Mouse (Mus musculus): ENCODE results near the gene Trim65. TPM values are rescaled to one million over a fixed set of nuclear protein-coding genes. Genes with fewer than 3 reads are reported as not detected.
"Not testable (repeated sequence)": the region's sequence is repeated elsewhere in the genome, so short reads cannot be mapped to it uniquely, and the experiment has no call there.

The Trim65 gene
- total RNA-seq, 2 experiments from 2014 or later, result 5.3 to 5.5 TPM

DNA sequence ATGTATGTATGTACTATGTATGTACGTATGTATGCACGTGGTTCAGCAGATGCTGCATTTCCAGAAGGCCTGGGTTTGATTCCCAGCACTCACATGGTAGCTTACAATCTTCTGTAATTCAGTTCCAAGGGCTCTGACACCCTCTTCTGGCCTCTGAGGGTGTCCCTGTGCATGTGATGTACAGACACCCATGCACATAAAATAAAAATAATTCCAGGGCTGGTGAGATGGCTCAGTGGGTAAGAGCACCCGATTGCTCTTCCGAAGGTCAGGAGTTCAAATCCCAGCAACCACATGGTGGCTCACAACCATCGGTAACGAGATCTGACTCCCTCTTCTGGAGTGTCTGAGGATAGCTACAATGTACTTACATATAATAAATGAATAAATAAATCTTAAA, 38.0 kb downstream of the Trim65 start:
- DNase-seq (ENCODE audit: low spot score in 2 of 2), result not testable (repeated sequence)

DNA sequence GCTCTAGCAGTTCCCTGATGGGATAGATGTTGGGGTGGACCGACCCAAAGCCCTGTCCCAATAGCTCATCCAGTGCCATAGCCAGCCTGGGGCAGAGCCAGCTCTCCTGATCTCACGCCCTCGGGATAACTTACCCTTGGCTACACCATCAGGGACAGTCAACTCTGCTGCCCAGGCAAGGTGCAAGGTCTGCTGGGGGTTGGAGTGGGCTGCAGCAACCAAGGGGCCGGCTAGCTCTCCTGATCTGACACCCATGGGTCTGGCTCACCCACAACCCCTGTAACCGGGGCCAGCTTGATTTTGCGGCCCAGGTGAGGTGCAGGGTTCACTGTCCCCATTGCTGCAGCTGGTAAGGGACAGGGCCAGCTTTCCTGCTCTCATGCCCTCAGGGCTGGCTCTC, 39.3 kb downstream of the Trim65 start:
- DNase-seq (ENCODE audit: low spot score in 2 of 2), result no peak

DNA sequence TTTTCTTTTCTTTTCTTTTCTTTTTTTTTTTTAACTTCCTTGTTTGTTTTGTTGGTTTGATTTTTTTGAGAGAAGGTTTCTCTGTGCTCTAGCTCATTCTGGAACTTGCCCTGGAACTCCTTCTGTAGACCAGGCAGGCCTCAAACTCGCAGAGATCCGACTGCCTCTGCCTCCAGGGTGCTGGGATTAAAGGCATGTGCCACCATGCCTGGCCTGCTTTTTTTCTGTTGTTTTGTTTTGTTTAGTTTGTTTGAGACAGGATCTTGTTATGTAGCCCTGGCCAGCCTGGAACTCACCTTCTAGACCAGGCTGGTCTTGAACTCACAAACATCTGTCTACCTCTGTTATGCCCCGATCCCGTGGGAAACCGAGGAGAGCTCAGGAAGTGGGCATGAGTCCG, 41.4 kb downstream of the Trim65 start:
- no peak for DNase-seq (ENCODE audit: low spot score in 2 of 2)

DNA sequence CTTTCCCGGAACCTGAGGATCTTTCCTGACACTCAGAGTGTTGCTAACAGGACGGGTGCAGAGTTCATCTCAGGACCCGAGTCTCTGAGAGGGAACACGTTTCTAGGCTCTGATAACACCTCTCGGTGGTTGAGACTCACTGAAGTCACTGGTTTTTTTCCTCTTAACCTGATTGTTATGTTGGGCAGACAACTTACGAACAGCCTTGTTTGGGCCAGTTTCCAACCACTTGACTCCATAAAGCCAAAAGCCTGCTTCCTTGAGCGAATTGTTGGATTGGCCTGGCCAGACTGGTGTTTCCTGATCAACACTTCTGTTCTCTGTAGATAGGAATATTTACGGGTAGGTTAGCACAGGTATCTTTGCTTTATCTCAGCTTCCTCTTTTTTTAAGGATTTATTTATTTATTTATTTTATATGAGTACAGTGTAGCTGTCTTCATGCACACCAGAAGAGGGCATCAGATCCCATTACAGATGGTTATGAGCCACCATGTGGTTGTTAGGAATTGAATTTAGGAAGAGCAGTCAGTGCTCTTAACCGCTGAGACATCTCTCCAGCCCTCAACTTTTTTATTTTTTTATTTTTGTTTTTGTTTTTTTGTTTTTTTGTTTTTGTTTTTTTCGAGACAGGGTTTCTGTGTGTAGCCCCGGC, 42.1 kb downstream of the Trim65 start:
- DNase-seq (ENCODE audit: low spot score in 2 of 2), result no peak

DNA sequence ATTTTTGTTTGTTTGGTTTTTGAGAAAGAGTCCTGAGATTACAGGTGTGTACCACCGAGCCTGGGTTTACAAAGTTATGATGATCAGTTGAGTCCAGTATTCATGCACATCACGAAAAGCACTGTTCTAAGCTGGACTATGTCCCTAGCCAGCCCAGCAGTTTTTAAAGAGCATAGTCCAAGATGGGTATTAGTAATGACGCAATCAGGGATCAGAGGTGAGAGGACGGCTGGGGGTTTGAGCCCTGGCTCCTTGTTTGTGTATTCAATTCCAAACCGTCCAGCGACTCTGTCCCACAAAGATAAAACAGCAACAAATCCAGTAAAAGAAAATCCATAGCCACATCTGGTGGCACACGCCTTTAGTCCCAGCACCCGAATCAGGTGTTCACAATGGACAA, 42.7 kb downstream of the Trim65 start:
- DNase-seq (ENCODE audit: low spot score in 2 of 2), result no peak

DNA sequence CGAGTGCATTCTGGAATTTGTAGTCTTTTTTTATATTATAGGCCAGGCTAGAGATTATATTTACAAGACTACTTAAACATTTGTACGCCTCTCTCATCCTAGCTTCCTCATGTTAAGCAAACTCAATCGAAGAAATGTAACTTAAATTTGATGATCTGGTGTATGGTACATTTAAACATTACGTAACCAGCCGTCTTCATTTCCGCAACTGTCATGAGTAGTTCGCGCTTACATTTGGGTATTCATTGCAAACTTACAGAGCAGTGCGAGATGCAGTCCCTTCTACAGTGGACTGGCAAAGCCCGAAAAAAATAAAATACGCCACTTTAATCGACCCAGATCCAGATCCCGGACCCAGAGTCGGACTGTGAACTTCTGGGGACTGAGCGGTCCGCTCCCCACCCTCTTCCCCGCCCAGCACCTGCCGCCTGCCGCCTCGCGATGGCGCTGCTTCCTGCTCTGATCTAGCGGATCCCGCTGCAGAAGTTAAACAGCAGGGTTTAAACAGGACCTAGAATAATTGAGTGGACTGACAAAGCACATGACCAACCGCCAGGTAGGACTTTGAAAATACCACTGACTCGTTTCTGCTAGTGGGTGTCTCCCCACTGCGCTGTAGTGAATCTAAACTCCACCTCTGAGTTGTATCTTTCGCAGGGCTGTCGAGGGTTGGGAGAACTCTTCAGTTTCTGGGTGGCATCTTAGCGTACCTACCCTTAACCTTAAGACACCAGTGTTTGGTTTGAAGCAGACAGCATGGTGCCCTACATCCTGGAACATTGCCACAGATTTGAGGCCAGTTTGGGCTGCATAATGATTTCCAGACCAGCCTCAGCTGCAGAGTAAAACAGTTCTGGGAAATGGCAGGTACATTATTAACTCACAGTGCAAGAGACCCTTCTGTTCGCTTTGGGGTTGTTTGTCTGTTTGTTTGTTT, 43.5 kb downstream of the Trim65 start:
- DNase-seq (ENCODE audit: low spot score in 2 of 2), result peak; percentile 90 to 92

DNA sequence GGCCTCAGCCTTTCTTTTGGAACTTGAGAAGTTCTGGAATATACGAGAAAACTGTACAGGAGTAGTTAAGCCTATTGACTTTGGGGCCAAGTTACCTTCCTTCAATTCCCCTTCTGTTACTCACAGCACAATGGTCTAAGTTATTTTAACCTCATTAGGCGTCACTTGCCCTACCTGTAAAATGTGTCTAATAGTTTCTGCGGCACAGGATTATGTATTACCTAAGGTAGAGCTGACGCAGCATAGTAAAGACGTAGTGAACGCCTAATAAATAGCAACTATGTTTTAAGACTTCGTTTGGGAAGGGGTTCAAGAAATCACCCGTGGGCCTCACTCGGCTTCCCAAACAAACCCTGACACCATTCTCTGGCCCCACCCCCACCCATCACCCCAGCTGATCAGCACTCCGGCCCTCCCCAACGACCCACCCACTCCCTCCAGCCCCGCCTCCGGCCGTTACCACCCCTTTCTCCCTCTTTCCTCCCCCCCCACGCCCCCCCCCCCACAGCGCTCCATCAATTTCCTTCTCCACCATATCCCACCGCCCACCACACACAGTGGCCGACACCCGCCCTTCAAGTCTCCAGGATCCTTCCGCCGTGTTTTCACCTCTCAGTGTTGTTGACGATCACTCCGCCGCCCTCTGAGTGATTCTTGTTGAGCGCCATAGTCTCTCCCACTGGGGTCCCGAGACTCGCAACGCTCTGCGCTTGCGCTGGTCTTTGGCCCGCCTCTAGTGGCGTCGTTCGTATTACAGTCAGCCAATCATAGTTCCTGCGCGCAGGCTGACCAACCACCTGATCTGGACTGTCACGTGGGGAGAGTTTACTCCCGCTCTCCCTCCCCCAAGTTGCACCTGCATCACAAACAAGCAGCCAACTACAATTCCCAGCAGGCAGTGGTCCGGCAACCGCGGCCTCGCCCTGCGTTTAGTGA, 44.4 kb downstream of the Trim65 start, which contains the start of gene Wbp2:
Wbp2 (minus strand) TSS at position 738 of the 936 bp plus-strand sequence.
- DNase-seq (ENCODE audit: low spot score in 2 of 2), result peak; percentile 96 to 97

DNA sequence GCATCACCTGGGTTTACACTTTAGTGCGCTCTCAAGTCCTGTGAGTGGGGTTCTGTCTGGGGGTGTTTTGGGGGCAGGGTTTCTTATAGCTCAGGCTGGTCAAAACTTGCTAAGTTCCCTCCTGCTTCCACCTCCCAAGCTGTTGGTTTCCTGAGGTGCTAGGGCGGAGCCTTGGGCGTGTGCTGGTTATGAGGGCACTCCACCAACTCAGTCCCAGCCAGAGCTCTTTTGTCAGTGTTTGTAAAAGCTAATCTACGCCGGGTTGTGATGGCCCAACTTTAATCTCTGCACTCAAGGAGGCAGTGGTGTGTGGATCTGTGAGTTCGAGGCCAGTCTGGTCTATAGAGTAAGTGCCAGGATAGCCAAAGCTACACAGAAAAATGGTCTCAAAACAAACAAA, 46.8 kb downstream of the Trim65 start:
- DNase-seq (ENCODE audit: low spot score in 2 of 2), result no peak

DNA sequence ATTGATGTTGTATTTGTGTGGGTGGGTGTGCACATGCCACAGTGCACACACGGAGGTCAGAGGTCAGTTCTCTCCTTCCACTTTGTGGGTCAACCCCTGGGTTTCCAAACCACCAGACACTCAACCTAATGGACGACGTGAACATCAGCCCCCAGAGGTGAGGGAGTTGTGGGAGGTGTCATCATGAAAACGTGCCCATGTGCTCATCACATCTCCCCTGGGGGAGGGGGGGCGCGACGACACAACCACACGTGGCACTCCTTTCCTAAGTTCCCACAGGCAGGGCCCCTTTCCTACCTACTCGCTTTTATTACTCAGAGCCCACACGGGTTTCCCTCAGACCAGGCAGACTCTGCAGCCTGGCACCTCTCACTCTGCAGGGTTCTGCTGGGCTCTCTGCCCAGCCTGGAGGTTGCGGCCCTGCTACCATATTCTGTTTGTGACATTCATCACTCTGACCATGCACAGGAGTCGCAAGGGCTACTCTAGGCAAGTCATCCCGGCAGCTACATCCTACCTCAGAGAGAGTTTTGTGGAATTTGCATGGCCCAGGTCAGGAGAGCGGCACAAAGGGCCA, 47.7 kb downstream of the Trim65 start:
- no peak for DNase-seq (ENCODE audit: low spot score in 2 of 2)

DNA sequence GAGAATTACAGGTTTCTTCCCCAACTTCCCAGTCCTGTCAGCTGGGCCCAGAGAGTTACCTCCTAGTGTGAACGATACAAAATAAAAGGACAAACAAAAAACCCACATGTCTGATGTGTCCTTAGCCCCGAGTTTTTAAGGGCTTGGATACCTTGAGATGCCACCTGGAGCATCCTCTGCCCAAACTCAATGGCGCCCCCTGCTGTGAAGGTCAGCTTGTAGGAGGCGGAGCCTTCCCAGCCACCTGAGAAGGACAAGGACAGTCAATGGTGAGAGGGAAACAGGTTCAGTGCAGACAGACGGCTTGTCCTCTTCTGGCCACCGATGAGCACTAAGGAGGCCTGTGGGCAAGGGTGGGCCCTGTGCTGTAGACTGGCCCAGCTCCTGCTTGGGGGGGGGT, 49.8 kb downstream of the Trim65 start:
- peak in 1 of 2 experiments; percentile 49 for DNase-seq (ENCODE audit: low spot score in 2 of 2)

DNA sequence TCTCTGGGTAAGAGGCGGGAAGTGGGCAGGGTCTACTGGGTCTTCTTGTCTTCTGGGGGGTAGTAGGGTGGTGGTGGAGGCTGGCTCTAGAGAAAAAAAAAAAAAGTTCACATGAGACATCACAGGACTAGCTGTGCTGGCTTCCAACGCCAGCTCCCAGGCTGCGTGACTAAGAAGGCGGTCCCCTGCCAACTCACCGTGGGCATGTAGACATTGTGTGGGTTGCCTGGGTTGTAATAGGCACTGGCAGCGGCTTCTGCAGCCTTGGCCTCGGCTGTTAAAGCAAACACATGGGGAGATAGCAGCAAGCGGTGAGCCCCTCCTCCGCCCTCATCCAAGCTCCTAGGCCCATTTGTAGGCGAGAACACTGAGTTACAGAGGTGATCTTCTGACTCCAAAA, 51.4 kb downstream of the Trim65 start:
- DNase-seq (ENCODE audit: low spot score in 2 of 2), result peak in 1 of 2 experiments; percentile 61

DNA sequence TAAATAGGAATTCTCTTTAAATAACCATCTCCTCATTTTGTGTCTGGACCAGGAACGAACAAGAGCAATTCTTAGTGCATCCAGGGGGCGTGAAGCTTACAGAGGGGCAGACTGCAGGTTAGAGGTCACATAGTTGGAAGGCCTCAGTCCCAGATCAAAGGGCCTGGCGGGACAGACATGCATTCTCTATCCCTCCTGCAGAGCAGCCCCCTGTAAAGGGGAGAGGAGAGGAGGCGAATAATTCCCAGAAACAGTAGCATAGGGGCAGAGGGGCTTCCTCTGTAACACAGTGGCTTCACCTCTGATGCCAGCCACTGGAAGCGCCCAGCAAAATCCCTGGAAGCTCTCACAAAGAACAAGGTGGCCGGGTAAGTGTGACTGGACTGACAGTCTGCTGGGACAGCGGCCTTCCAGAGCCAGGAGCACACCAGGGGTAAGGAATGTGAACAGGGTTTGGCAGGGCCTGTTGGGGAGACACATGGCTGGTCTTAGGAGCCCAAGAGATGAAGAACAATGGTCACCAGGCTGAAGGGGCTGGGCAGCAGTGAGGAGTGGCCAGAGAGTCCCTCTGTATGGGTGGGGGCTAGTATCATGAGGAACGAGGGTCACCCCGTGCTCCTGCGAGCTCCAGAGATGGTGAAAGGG, 52.1 kb downstream of the Trim65 start:
- peak in 1 of 2 experiments; percentile 24 for DNase-seq (ENCODE audit: low spot score in 2 of 2)

DNA sequence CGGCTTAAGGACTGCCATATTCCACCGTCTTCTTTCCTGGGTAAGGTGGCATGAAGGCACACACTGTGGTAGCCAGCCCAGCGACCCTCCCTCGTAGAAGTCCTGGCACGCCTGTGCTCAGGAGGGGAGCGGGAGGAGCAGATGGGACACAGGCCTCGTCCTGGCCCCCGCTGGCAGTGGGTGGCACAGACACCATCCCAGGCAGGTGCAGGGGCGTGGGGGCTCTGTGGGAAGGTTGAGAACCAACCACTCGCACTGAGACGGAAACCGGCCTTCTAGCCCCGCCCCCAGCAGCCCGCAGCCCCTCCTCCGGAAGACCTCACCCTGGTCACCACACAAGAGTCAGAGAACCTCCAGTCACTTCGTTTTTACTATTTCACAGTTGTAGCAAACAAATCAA, 52.7 kb downstream of the Trim65 start:
- DNase-seq (ENCODE audit: low spot score in 2 of 2), result no peak

DNA sequence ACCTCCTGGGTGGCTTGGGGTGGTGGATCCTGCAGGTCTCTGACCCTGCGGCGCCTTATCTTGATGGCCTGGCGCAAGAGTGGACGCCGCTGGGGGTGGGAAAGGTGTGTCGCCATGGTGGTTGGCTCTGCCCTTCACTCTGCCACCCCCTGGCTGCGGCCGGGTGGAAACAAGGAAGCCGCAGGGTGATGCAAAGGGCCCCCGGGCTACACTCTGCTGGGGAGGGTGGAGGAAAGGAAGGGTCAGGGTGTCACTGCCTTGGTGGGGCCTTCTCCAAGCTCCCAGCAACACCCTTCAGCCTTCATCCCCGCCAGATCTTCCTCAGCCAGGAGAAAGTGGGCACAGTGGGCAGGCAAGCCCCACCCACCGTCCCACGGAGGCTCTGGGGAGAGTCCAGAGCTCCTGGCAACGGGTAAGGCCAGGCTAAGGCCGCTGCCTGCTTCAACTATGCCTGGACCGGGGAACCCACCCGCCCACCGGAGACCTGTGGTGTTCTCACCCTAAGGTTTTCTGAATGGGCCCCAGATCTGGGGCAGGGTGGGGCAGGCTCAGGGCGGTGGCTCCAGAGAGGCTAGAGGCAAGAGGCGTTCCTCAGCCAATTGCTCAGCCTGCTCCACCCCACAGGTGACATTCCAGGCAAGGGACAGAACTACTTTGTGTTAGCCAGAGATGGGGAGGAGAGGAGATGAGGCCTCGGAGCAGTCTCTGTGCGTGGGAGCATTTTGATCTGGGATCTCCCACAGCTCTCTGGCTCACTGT, 53.3 kb downstream of the Trim65 start, which contains the start of gene Unc13d:
Unc13d (minus strand) TSS at position 516 of the 759 bp plus-strand sequence.
- no peak for DNase-seq (ENCODE audit: low spot score in 2 of 2)

DNA sequence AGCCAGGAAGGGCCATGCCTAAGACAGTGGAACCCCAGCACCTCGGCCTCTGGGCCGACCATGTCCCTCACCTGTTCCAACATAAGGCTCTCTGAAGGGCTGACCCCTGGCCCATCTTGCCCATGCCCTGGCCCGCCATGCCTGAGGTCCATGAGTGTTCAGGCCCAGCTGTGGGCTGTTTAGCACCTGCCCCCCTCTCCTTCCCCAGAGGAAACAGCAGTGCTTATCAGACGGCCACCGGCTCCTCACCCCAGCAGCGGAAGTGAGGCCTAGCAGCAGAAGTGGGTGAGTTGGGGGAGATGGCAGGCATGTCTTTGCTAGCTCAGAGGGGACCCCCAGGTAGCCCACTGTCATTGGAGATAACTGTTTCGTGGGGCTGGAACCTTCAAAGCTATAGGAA, 54.1 kb downstream of the Trim65 start:
- no peak for DNase-seq (ENCODE audit: low spot score in 2 of 2)

DNA sequence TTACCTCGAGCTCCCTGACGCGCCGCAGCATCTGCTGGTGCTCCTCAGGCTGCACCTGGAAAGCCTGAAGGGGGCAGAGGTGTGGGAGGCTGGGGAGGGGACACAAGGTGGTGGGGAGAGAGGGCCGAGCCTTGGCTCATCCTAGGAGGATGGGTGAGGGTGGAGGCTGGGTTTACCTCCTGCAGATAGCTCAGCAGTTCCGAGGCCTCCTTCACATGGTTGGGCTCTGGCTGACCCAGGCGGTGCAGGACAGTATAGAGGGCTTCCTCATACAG, 54.7 kb downstream of the Trim65 start:
- DNase-seq (ENCODE audit: low spot score in 2 of 2), result no peak

DNA sequence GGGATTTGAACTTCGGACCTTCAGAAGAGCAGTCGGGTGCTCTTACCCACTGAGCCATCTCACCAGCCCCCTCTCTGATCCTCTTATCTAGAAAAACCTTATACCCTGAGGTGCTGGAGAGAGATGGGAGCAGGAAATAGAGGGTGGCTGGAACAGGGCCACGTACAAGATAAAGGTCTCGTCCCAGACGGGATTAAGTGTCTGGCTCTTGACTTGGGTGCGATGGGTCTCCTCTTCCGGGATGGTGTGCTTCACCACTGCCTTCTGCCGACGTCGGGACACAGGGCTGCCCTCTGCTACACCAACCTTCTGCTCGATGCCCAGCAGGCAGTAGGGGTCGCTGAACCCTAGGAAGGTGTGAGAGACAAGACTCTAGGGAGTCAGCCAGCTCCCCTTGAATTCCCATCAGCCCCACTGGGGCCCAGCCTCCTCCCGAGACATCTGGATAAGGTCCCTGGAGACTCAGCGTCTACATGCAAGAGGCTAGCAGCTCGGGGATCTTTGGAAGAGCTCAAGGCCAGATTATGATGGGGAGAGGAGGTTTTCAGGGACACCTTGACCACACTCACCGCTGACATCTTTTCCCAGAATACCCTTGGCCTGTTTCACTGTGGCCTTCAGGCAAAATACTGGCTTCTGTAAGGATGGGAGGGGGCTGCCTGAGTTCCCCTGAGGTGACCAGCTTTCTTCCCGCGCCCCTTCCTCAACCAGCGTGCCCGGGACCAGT, 55.2 kb downstream of the Trim65 start:
- no peak for DNase-seq (ENCODE audit: low spot score in 2 of 2)

DNA sequence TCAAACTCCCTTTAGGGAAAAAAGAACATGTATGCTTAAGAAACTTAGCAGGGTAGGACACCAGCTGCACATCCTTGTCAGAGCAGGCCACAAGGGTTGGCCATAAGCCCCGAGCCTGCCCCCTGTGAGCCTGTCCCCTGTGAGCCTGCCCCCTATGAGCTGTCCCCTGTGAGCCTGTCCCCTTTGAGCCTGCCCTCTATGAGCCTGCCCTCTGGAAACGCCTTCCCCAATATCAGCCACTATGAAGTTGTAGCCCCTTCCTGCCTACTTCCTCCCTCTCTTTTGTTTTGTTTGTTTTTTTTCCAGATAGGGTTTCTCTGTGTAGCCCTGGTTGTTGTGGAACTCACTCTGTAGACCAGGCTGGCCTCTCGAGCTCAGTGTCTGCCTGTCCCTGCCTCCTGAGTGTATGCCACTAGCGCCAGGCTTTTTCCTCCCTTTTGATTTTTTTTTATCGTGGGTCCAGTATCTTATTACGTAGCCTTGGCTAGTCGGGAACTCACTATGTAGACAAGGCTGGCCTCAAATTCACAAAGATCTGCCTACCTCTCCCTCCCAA, 56.4 kb downstream of the Trim65 start:
- DNase-seq (ENCODE audit: low spot score in 2 of 2), result no peak

DNA sequence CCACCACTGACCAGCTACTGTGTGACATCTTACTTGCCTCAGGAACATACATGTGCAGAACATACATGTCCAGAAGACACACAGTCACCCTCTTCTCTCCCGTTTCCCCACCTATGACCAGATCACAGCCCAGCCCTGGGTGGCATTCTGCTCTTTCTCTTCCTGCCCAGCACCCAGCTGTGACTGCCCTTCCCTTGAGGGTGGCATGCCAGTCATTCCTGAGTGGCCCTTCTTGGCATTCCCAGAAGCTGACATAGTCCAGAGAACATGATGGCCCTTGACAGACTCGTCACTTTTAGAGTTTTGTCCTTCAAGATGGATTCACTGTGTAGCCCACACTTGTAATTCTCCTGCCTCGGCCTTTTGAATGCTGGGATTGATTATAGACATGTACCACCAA, 58.3 kb downstream of the Trim65 start:
- no peak for DNase-seq (ENCODE audit: low spot score in 2 of 2)
